Mouse (Mus musculus): ENCODE data around the gene Gm884.
"Not testable (repeated sequence)": the region's sequence is repeated elsewhere in the genome, so short reads cannot be mapped to it uniquely, and the experiment has no call there.

Gm884 gene

GRCm38 (mm10) chr11:103627453-103627852 lies 6.5 kb upstream of the Gm884 start:
- DNase-seq: no peak

- no peak for DNase-seq
Measured at GRCm38 (mm10) chr11:103610772-103611171, 10.2 kb downstream of the Gm884 start.

- no peak for DNase-seq
Measured at GRCm38 (mm10) chr11:103606611-103607010, 14.3 kb downstream of the Gm884 start.

- no peak for DNase-seq
Measured at GRCm38 (mm10) chr11:103578339-103578738, 42.6 kb downstream of the Gm884 start.

- DNase-seq: peak; percentile 44
Measured at GRCm38 (mm10) chr11:103556021-103556420, 64.9 kb downstream of the Gm884 start.

GRCm38 (mm10) chr11:103534973-103535372 lies 86.0 kb downstream of the Gm884 start:
- not testable (repeated sequence) for DNase-seq

- DNase-seq: no peak
Measured at GRCm38 (mm10) chr11:103512111-103512510, 108.8 kb downstream of the Gm884 start.

- DNase-seq: no peak
Measured at GRCm38 (mm10) chr11:103504497-103504896, 116.4 kb downstream of the Gm884 start, which contains the start of gene Lrrc37a. TSS of gene Lrrc37a (minus strand) at chr11:103504597.

All from lung, postnatal 36 days (tissue).